Mouse (Mus musculus): Measurements from ENCODE around the gene Parp16. TPM values are rescaled to one million over a fixed set of nuclear protein-coding genes. Genes with fewer than 3 reads are reported as not detected.
"Not testable (repeated sequence)": the region's sequence is repeated elsewhere in the genome, so short reads cannot be mapped to it uniquely, and the experiment has no call there.

The Parp16 gene
- polyA plus RNA-seq, 1 experiment, result 7.6 TPM

DNA sequence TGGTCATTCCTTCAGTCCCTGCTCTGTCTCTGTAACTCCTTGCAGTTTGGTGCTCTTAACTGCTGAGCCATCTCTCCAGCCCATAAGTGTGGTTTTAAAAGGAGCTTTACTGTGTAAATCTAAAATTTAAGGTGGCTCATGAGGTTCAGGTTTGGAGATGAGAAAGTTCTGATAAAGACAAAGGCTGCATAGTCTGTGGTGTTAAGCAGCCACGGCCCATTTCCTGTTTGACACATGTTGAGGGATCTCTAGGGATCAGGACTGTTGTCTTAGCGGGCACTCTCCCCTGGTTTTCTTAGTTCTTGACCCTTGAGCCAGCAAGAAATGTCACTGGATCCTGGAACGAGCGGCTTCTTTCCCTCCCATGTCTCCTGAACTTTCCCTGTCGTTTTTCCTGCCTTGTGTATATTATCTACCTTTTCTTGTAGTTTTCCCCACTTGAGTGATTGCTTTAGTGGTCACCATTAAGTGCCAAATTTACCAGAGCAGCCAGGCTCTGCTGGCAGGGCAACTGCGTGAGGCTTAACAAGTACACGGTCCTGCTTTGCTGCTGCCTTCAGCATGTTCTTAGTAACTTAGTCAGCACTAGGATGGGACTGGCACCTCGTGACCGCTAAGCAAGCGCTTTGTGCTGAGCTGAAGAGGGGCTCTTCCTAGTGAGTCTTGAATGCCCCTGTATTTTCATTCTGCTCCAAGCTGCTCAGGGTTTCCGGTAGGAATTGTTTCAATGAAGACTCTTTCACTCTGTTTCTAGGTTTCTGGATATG is 10.1 kb downstream of the Parp16 start:
- DNase-seq (ENCODE audit: low read depth, low spot score), result no peak
- 70% methylated on average over 11 of the region's 11 CpGs for WGBS

DNA sequence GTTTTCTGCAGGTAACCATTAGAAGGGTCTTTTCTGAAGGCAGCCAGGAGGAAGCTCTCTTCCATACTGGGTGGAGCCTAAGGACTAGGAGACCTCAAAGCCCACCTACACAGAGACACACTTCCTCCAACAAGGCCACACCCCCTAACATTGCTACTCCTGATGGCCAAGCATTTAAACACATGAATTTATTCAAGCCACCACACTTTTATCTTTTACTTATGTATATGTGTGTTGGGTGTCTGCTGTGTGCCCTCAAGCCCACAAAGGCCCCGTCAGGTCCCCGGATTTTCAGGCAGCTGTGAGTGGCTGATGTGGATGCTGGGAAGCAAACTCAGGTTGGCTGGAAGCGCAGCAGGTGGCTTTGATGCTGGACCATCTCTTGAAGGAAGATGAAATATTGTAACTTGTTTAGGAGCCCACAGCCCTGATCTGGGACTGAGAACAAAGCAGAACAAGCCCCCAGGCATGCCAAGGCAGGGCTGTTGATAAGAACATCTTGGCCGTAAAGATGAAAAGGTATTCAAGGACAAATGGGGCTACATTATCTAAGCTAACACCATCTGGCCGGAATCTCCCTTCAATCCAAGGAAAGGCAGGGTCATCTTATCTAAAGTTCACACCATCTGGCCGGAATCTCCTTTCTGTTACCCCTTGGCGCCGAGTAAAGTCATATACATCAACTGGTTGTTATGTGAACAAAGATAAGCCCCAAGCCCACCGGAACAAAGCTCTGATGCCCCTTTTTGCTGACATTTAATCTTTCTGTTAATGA is 12.1 kb downstream of the Parp16 start:
- WGBS, result 91% methylated on average over 9 of the region's 9 CpGs
- not testable (repeated sequence) for DNase-seq (ENCODE audit: low read depth, low spot score)

DNA sequence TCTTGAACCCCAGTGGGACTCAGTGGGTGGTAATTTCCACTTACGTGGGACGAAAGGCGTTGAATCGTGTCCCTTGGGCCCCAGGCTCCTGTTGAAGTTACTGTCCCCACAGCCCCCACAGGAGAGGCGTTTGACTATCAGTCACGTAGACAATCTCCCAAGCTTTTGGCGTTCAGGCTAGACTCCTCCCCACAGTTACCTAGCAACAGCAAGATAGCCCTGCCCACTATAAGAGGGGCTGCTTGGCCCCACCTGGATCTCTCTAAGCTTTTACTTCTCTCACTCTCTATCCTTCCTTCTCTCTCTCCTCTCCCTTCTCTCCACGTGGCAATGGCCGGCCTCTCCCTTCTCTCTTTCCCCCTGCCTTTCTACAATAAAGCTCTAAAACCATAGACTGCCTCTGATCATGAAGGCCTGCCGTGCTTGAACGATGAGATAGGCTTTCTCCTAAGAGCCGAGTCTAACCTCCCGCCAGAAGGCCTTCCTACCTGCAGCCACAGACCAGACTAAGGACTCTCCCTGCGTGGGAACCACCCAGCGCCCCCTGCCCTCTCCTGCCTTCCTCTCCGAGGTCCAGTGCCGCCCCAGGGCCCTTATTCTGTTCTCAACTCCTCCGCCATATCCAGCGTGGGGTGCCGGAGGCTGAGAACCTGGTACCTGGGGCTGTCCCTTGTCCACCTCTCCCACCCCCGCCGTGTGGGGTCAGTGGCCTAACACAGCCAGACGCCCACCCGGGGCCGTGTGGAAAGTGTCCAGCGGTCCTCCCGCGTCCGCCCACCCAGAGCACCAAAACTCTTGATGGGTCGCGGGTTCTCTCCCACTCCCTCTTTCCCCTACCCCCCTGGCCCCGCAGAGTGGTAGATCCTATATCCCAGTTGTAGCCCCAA is 13.4 kb downstream of the Parp16 start:
- 94% methylated on average over 32 of the region's 32 CpGs for WGBS
- DNase-seq (ENCODE audit: low read depth, low spot score), result no peak

DNA sequence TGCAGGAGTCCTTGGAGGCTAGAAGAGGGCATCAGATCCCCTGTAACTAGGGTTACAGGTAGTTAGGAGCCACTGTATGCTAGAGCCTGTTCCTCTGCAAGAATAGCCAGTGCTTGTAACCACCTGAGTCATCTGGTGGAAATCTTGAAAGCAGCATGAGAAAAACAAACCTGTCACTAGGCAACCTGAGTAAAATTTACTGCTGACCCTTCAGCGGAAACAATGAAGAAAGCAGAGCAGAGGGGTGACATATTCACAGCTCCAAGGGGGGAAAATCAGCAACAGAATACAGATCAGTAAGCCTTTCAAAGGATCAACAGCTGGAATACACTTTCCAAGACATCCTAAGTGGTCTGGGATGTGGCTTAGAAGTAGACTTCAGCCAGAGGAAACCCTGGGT is 16.4 kb downstream of the Parp16 start:
- no peak for DNase-seq (ENCODE audit: low read depth, low spot score)
- WGBS, result 50% methylated on average over 1 of the region's 1 CpGs

DNA sequence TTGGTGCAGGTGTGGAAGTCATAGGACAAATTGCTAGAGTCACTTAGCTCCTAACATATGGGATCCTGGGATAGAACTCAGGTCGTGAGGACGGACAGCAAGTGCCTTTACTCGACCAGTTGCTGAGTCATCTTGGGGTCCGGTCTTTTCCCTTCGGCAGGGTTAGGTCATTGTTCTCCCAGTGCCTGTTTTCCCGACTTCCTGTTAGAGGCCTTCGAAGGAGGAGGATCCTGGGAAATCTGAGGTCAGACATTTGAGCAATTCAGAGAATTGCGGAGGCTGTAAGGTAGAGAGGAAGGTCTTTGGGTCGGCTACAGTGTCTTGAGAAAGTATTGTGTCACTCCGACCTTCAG is 19.2 kb downstream of the Parp16 start:
- DNase-seq (ENCODE audit: low read depth, low spot score), result no peak
- 9% methylated on average over 10 of the region's 10 CpGs for WGBS

DNA sequence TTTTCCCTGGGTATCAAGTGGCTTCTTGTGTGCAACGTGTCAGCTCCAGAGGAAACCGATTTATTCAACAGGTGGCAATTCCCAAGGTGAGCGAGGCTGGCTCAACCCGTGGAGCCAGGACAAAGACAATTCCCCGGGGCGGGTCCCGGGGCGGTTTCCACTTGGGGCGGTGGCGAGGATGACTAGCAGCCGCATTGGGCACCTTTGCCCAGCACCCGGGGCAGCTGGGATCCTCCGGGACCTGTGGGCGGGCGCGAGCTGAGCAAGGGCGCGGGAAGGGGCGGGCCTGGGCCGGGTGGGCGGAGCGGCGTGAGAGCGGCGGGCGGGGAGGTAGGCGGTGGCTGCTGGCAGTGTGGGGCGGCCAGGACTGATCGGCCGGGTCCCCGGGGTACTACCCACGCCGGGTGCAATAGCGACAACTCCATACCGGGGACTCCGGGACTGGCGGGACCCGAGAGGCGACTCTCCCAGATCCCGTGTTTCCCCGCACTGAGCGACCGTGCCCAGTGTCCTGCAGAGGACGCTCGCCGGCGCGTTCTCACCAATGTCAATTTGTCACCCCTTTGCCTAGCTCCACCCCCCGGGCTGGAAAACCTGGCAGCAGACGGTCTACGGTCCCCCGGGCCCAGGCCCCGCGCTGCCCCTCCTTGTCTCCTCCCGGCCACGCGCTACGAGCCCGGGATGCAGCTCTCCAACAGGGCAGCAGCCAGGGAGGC is 19.8 kb downstream of the Parp16 start:
- under 1% methylated on average over 55 of the region's 59 CpGs for WGBS
- DNase-seq (ENCODE audit: low read depth, low spot score), result peak; percentile 94

DNA sequence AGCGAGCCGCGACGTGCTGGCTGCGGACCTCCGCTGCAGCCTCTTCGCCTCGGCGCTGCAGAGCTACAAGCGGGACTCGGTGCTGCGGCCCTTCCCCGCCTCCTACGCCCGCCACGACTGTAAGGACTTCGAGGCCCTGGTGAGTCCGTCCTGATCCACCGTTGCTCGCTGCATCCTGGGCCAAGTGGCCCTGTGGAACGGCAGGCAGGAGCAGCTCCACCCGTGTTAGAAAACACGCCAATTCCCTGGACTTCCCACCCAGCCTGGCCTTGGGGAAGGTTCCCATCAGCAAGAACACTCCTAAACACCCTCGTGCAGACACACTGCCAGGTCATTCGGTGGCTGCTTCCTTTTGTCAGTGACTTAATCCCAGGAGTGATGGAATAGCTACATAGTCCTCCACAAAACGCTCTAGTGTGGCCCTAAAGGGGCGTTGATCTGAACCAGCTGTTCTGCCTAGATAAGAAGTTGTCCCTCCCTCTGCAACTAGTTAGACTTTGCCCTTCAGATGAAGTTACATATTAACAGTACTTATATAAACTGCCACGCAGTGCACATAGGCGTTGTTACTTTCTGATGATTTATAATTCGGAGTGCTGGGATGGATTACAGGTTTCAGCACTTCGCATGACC is 20.5 kb downstream of the Parp16 start:
- 3% methylated on average over 31 of the region's 31 CpGs for WGBS
- no peak for DNase-seq (ENCODE audit: low read depth, low spot score)

DNA sequence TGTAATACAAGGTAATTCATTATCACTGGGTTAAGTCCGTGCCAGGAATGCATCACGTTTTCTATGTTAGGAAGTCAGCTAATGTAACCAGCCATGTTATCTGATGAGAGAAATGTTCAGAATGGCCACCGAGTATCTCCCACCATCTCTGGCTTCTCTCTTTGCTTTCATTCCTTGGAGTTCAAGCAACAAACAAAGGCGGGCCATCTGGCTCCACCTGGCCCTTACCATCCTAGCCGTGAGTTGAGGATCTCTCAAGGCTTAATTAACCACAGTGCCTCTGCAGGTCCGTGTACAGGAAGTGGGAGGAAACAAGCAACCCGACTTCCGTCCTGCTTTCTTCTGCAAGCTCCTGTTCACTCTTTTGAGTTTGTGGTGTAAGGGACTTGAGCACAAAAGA is 21.8 kb downstream of the Parp16 start:
- no peak for DNase-seq (ENCODE audit: low read depth, low spot score)

DNA sequence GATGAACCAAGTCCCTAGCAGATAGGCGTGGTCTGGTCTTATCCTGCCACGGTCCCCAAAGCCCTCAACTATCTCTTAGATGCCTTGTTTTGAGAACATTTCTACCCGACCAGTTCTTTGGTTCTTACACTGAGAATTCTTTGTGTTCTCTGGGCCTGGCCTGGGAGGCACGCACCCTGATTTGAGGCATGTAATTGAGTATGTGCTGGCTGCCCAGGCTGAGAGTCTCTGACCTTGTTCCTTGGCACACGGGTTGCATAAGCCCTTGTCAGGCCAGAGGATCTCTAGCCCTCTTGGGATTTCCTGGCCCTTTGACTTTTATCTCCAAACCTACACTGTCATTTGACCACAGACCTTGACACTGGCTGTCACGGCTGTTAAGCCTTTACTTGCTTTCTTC is 22.5 kb downstream of the Parp16 start:
- DNase-seq (ENCODE audit: low read depth, low spot score), result no peak
- whole genome bisulfite sequencing, result 28% methylated on average over 6 of the region's 6 CpGs

More for the DNA sequence above, 21.8 kb downstream of the Parp16 start:
- 30% methylated on average over 8 of the region's 8 CpGs for whole genome bisulfite sequencing

DNA sequence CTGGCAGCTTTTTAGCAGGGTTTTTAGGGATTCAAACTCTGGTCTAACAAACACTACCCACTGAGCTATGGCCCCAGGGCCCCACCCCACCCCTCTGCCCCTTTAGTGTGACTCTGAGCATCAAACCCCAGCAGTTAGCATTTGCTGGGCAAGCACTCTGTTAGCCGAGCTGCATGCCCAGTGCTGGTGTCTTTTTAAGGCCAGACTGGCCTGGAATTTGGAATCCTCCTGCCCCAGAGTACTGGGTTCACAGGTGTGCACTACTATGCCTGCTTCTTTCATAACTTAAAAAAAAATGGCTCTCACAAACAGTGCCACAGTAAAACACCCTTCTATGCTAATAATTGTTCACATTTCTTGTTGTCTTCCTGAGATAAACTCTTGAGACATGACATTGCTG is 23.8 kb downstream of the Parp16 start:
- DNase-seq (ENCODE audit: low read depth, low spot score), result no peak
- WGBS, result 78% methylated on average over 1 of the region's 1 CpGs

DNA sequence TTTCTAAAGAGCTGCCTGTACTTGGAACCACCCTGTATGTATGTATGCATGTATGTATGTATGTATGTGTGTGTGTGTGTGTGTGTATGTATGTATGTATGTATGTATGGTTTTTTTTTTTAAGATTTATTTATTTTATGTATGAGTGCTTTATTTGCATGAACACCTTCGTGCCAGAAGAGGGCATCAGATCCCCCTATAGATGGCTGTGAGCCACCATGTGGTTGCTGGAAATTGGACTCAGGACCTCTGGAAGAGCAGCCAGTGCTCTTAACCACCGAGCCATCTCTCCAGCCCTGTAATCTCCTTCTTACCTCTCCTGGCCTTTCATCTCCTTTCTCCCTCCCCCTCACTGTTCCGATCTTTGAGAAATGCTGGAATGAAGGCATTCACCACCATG is 25.2 kb downstream of the Parp16 start:
- DNase-seq (ENCODE audit: low read depth, low spot score), result not testable (repeated sequence)
- 42% methylated on average over 3 of the region's 3 CpGs for WGBS

DNA sequence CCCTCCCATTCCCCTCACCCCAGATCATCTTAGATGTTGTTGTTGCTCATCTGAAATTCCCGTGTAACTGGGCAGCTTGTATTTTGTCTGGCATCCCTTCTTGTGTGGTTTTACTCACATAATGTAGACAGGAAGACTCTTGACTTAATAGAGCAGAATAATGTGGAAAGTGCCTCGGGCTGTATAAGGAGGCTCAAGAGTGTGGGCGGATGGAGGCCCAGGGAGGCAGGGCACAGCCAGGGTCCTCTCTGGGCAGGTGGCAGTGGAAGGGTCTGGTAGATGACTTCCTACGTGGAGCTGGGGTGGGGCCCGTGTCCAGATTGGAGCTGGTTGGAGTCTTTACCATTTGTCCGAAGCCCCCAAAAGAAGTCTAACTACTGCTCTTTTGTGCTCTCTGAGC is 28.8 kb downstream of the Parp16 start:
- no peak for DNase-seq (ENCODE audit: low read depth, low spot score)
- WGBS, result 85% methylated on average over 6 of the region's 6 CpGs

DNA sequence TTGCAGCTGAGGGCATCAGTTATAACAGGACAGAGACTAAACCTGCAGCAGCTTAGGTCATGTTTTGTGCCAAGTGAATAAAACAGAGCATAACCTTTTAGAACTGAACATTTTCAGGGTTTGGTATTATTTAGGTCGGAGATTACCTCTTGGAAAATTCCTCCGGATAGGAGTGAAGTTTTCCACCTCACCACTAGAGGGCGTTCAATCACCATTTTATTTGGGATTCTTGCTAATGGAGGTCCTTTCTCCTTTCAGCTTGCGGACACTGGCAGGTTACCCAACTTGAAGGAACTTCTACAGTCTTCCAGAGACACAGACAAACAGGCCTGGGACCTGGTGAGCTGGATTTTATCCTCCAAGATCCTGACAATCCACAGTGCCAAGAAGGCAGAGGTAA is 30.6 kb downstream of the Parp16 start:
- no peak for DNase-seq (ENCODE audit: low read depth, low spot score)
- 47% methylated on average over 4 of the region's 4 CpGs for WGBS

DNA sequence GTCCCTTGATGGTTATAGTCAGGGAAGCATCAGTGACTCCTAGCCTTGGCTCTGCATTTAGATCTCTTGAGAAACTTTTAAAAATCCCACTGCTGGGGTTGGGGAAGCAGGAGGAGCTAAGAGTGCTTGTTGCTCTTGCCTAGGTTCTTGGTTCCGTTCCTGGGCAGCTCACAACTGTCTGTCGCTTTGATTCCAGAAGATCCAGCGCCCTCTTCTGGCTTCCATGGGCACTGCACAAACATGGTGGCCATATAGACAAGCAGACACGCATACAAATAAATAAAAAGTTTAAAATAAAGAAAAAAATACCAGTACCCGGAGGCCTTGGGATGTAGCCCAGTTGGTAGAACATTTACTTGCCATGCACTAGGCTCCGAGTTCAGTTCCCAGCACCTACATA is 35.1 kb downstream of the Parp16 start:
- no peak for DNase-seq (ENCODE audit: low read depth, low spot score)
- WGBS, result 83% methylated on average over 6 of the region's 6 CpGs

DNA sequence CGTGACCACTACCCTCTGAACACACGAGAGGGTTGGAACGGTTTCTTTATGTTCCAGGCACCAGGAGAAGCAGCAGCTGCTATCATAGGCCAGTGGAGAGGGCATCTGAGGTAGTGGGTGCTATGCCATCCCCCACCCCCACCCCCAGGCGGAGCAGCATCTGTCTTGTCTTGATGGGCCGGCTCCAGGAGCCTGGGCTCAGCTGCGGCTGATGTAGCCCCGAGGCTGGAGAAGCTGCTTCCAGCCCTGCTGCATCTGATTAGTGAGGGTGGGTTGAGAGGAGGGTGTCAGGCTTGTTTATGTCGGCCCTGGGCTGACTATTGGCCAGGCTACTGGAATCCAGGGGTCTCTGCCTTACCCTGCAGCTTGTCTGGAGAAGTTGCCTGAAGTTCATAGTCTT is 36.1 kb downstream of the Parp16 start:
- no peak for DNase-seq (ENCODE audit: low read depth, low spot score)
- WGBS, result 89% methylated on average over 8 of the region's 8 CpGs

DNA sequence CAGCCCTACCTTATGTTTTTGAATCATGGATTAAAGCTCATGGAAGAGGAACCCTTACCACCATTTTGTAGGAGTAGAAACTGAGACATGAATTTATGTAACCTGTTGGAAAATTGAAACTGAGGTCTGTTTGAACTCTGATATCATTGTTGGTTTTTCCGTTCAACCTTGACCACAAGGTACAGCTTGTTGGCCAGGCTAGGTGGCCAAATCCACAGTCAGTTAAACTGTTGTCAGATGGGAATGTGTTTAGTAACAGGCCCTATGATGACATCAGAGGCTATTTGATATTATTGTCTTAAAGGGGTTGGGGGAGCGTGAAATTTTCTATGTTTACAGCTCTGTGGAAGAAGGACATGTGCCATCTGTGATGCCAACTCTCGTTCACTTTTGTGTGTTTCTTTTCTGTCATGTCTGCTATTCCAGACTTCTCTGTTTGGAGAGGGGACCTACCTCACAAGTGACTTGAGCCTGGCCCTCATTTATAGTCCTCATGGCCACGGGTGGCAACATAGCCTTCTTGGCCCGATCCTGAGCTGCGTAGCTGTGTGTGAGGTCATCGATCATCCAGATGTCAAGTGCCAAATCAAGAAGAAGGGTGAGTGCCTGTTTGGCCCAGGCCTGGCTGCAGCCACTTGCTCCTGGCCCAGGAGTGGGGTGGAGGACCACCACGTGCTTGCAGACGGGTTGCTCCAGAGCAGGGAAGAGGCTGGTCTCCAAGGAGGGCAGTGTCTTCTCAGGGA is 38.3 kb downstream of the Parp16 start:
- 89% methylated on average over 9 of the region's 9 CpGs for WGBS

DNA sequence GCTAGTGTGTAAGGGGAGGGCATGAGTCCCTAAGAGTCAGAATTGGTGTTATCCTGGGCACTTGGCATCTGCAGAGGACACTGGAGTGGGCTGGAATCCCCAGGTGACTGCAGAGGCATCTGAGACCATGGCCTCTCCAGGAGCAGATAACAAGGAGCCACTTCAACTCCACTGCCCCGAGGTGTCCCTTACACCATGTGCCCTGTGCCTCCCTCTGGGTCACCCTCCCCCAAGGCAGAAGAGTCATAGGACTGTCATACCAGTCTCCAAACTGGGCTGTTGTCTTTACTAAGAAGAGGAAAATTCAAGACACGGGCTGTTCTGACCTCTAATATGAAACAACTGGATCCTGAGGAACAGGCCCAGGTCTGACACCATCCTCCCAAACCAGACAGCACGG is 39.6 kb downstream of the Parp16 start:
- DNase-seq (ENCODE audit: low read depth, low spot score), result no peak
- WGBS, result 83% methylated on average over 3 of the region's 3 CpGs

More for the DNA sequence above, 38.3 kb downstream of the Parp16 start:
- DNase-seq (ENCODE audit: low read depth, low spot score), result no peak

DNA sequence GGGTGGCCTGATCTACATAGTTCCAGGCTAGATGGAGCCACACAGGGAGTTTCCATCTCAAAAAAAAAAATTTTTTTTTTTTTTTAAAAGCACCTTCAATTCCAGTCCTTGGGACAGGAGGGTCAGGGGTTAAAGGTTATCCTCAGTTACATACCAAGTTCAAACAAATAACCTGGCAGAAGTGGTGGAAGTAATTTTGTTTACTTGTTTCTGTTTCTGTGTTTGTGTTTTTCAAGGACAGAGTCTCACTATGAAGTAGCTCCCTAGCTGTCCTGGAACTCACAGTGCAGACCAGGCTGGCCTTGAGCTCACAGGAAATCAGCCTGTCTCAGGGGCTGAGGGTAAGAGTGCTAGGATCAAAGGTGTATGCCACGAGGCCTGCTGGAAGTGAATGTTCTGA is 40.4 kb downstream of the Parp16 start:
- DNase-seq (ENCODE audit: low read depth, low spot score), result no peak
- WGBS, result 57% methylated on average over 1 of the region's 1 CpGs

DNA sequence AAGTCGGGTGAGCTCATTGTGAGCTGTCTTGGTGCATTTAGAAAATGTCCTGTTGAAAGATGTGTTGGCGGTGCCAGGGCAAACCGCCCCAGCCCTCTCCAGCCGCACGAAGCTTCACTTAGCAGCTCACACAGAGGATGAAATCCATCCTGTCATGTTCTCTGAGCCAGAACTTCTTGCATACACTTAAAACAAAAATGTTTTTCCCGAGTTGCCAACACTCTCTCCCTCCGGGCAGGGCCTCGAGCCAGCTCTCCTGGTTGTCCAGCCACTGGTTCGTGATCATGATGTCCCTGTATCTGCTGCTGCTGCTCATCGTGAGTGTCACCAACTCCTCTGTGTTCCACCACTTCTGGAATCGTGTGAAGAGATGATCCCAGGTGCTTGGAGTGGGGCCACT is 42.5 kb downstream of the Parp16 start:
- DNase-seq (ENCODE audit: low read depth, low spot score), result no peak
- WGBS, result 66% methylated on average over 11 of the region's 11 CpGs
